Mouse (Mus musculus) bone marrow, adult 2 months (tissue): ENCODE measurements around the gene Acot11. TPM values are rescaled to one million over a fixed set of nuclear protein-coding genes. Genes with fewer than 3 reads are reported as not detected.
"Not testable (repeated sequence)": the region's sequence is repeated elsewhere in the genome, so short reads cannot be mapped to it uniquely, and the experiment has no call there.

Experiments
- H3K27ac ChIP-seq: fragments of 200-500 bp; 2 replicates; pipeline ENCODE4 v1.5.1; 2012; ENCODE audit warnings: low read depth, mild to moderate bottlenecking, control low read depth, inconsistent platforms, low read length; ENCODE audit not compliant: control insufficient read depth, poor library complexity, insufficient read depth
- H3K4me1 ChIP-seq: fragments of 200-500 bp; 2 replicates; pipeline ENCODE4 v1.6.1; 2011; ENCODE audit warnings: low read length; ENCODE audit not compliant: control insufficient read depth, insufficient read depth
- H3K4me3 ChIP-seq: fragments of 200-500 bp; replicated peaks from 2 replicates; pipeline ENCODE3; 2011; ENCODE audit warnings: mild to moderate bottlenecking, low read depth, low read length, control low read depth; ENCODE audit not compliant: control insufficient read depth
- CTCF ChIP-seq: fragments of 200-500 bp; IDR thresholded peaks from 2 replicates; pipeline ENCODE4 v1.5.1; 2011; ENCODE audit warnings: low read length, control low read depth; ENCODE audit not compliant: control insufficient read depth, insufficient read depth
- POLR2A ChIP-seq: fragments of 200-500 bp; IDR thresholded peaks from 2 replicates; pipeline ENCODE4 v1.6.1; 2011; ENCODE audit warnings: low read depth, mild to moderate bottlenecking, control low read depth, low read length, borderline replicate concordance; ENCODE audit not compliant: control insufficient read depth
- WGBS: fragments of 180-500 bp; shearing (Covaris S2); methylation state at CpG from one replicate; pipeline ENCODE4 v1.1.7; 2018; 5-methylcytosine and 5-hydroxymethylcytosine counted together
- polyA plus RNA-seq: library from polyadenylated mRNA; stranded (reverse); fragments of >200 nt; gene quantifications from 2 replicates; pipeline ENCODE4 v1.2.4, GENCODE M21; 2011; ENCODE audit warnings: low replicate concordance; ENCODE audit not compliant: missing spikeins, insufficient read depth, insufficient read length

Acot11 gene
- polyA plus RNA-seq, 1 experiment, result 4.4 TPM

DNA sequence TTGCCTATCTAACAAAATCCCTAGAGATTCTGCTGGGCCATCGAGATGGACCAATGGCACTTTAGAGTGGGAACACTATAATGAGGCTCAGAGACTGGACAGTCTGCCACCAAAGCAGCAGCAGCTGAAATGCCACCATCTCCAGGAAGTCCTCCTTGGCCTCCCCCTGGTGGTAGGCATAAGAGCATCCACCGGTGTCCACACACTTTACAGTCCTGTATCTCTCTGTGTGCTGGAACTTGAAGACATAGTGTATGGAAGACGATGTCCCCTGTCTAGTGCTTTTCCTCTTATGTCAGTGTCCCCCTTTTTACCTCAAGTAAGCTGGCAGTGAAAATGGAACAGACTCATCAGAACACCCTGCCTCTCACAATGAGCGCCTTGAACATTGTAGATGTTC lies 1.0 kb downstream of the Acot11 start:
- Histone ChIP-seq H3K27ac (no peak overlapping the region), H3K4me3 (no peak overlapping the region), H3K4me1 (no peaks in the 10 kb centered on the region)
- WGBS, result 52% methylated on average over 4 of the region's 4 CpGs
- no peak for TF ChIP-seq POLR2A
- TF ChIP-seq CTCF, result peak; percentile 64

DNA sequence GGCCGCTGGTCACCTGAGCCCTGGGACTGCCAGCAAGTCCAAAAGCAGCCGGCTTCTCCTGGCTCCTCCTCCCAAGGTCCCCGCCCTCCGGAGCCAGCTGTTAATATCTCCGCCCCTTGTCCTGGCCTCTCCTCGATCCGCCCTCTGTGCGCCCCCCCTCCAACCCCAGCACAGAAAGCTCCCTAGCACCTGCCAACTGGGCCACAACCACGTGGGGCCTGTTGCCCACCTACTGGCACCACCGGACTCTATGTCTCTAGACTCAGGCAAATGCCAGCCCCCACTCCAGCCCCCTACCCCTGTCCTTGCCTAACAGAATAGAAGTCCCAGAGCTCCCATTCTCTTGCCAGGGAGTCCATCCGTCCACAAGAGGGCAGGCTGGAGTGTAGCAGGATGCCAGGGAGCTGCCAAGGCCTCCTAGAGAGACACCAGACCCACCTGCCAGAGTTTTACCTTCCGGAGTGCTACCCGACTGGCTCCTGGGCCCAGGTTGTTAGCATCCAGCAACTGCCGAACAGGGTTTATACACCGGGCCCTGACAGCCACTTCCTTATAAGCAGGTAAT lies 4.9 kb downstream of the Acot11 start:
- Histone ChIP-seq H3K27ac (no peak overlapping the region), H3K4me3 (no peak overlapping the region), H3K4me1 (no peaks in the 10 kb centered on the region)
- no peak for TF ChIP-seq POLR2A
- peak; percentile 50 for TF ChIP-seq CTCF
- 21% methylated on average over 15 of the region's 15 CpGs for WGBS

DNA sequence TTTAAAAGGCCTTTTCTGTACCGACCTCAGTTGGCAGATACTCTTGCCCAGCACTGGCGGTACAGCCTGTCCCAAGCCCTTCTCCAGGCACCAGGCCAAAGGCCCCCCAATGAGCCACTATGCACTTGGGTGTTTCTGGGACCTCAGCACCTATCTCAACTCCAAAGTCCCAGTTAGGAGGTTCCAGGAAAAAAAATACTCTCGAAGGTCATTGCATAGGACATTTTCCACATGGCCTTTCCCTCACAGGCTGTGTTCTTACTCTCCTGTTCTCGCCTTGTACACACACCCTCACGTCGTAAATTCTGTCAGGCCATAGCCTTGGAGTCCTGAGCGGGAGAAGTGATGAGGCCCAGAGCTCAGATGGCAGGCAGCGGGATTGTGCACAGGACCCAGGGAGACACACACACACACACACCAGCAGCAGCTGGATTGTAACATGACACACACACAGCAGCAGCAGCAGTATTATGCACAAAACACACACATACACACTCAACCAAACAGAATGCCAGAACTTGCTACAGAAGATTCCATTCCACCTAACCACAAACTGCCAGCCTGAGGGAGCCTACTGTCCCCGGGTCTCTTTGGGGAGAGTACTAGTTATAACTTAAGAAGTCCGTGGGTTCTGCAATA lies 5.8 kb downstream of the Acot11 start:
- 72% methylated on average over 10 of the region's 10 CpGs for WGBS
- no peak overlapping the region for H3K27ac ChIP-seq
- TF ChIP-seq CTCF, result no peak
- no peak for TF ChIP-seq POLR2A
- H3K4me1 ChIP-seq, result no peaks in the 10 kb centered on the region
- H3K4me3 ChIP-seq, result no peak overlapping the region

DNA sequence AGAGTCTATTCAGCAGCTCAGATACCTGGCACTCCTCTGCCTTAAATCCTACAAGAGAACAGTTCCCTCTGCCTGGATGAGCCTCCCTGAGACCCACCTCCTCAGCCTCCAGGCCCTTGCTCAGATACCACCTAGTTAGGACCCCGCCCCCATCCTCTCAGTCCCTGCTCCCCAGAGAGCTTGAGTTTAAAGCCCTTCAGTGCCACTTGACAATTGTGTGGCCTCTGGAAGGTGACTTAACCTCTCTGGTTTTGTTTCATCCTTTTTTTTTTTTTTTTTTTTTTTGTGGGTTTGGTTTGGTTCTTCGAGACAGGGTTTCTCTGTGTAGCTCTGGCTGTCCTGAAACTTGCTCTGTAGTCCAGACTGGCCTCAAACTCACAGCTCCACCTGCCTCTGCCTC lies 9.5 kb downstream of the Acot11 start:
- no peak overlapping the region for H3K27ac ChIP-seq
- no peak overlapping the region for H3K4me3 ChIP-seq
- 69% methylated on average over 2 of the region's 2 CpGs for WGBS
- H3K4me1 ChIP-seq, result no peaks in the 10 kb centered on the region; the same call in 1 of the 2 replicates
- TF ChIP-seq POLR2A (no peak), CTCF (no peak)

DNA sequence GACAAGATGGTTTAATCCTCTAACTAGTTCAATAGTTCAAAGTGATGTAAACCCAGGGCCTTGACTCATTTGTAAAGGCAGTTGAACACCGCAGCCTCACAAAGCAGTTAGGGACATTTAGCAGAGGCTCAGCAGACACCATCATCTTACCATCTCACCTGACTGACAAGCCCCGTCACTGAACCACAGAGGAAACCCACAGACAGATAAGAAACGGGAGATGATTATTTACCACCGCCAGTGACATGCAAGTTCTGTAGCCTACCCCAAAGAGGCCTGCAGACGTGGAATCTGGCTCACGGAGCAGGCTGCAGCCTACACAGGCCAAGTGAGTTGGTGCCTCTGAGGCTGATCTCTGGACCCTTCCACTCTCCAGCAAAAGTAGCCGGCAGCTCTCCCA lies 10.6 kb downstream of the Acot11 start:
- Histone ChIP-seq H3K4me1 (no peaks in the 10 kb centered on the region; the same call in 1 of the 2 replicates), H3K4me3 (no peak overlapping the region), H3K27ac (no peak overlapping the region)
- TF ChIP-seq CTCF (no peak), POLR2A (no peak)
- 34% methylated on average over 7 of the region's 7 CpGs for WGBS

DNA sequence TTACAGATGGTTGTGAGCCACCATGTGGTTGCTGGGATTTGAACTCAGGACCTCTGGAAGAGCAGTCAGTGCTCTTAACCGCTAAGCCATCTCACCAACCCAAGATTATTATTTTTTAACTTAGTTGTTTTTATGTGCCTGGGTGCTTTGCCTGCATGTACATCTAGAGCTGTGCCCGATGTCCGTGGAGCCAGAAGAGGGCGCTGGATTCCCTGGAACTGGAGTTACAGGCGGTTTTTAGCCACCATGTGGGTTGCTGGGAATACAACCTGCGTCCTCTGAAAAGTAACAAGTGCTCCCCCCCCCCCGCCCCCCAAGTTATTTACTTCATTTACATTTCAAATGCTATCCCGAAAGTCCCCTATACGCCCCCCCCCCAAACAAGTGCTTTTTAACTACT lies 11.0 kb downstream of the Acot11 start:
- not testable (repeated sequence) for H3K4me3 ChIP-seq, H3K4me1 ChIP-seq, H3K27ac ChIP-seq
- 95% methylated on average over 9 of the region's 9 CpGs for WGBS

DNA sequence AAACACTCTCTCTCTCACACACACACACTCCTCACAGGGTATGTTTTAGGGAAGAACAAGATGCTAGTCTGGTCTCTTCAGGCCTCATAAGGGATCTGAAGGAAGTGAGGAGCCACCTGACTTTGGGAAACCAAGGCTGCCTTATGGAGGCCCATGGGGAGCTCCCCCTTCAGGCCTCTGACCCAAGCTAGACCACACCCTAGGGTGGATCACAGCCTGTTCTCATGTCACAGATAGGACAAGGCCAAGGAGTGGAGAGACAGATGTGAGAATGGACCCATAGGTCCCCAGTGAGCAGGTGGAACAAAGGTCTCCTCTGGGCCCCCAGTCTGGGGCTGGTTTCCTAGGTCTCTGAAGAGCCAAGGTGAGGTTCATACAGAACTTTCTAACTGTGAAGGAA lies 12.5 kb downstream of the Acot11 start:
- no peaks in the 10 kb centered on the region; the same call in 1 of the 2 replicates for H3K4me1 ChIP-seq
- no peak overlapping the region for H3K4me3 ChIP-seq
- TF ChIP-seq POLR2A (no peak), CTCF (no peak)
- H3K27ac ChIP-seq, result no peak overlapping the region

DNA sequence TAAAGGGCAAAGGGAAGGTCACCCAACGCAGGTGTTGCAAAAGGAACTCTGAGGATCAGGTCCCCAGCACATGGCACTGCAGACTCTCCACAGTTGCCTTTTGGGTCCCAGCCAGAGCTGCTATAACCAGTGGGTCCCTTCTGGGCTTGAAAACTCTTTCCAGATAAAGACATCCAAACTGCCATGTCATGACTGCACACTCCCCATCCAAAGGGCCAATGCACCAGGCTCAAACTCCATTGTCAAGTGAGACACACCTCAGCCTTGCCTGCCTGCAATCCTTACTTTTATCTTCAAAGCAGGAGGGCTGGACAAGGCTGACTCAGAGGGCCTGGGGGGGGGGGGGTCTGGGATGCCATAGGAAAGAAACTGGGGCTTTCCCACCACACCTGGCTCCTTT lies 13.9 kb downstream of the Acot11 start:
- H3K4me3 ChIP-seq, result no peak overlapping the region
- 60% methylated on average over 1 of the region's 1 CpGs for WGBS
- no peaks in the 10 kb centered on the region; the same call in 1 of the 2 replicates for H3K4me1 ChIP-seq
- H3K27ac ChIP-seq, result no peak overlapping the region
- TF ChIP-seq CTCF, result no peak
- no peak for TF ChIP-seq POLR2A

DNA sequence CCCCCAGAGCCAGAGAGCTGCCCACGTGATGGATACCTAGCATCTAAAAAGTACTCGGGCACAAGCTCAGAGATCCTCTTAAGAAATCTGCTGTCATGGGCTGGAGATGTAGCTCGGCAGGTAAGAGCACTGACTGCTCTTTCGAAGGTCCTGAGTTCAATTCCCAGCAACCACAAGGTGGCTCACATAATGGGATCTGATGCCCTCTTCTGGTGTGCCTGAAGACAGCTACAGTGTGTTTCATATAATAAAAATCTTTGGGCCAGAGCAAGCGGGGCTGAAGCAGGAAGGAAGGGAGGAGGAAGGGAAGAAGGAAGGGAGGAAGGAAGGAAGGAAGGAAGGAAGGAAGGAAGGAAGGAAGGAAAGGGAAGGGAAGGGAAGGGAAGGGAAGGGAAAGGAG lies 14.6 kb downstream of the Acot11 start:
- H3K27ac ChIP-seq, H3K4me3 ChIP-seq, H3K4me1 ChIP-seq: not testable (repeated sequence)
- 77% methylated on average over 5 of the region's 5 CpGs for WGBS
